Mouse (Mus musculus): ENCODE data around the gene Apoe. TPM values are rescaled to one million over a fixed set of nuclear protein-coding genes. Genes with fewer than 3 reads are reported as not detected.

The Apoe gene
- polyA plus RNA-seq, 1 experiment from 2014 or later, result 265 TPM

DNA sequence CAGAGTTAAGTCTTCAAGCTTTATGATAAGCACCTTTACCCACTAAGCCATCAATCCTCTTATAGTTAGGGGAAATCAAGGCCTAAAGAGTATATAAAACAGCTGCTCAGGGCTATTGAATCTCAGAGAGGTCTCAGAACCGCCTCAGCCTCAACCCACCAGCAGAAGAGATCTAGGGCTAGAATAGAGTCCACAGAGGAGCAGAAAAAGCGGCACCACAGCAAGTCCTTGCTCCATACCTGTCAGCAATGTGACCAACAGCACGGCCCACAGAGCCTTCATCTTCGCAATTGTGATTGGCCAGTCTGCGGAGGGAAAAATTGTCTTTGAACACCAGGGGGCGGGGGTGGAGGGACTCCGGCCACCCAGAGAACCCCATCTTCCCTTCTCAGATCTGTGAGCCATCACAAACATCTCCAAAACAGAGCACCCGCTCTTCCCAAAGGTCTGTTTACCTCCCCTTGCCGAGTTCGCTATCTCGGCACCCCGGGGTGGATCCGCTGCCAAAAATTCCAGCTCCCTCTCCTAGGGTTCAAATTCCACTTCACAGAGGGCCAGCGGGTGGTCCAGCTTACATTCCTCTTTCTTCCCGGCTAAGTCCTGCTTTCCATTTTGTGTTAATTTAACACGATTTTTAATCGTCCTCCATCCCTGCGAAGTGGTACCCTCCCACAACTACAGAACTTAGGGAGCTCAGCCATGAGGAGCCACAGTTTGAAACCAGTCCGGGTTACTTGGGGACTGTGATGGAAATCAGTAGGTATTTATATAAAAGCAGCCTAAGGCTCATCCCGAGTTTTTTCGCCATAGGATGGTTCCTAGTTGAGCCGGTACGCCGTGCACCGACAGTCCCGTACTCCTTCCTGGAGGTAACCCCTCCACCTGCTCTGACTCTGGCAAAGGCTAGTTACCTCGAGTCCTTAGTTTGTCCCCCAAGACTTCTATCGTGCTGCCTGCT is 760 bp downstream of the Apoe start:
- ATAC-seq (replicated peaks), result no peak
- H3K4me1 ChIP-seq, result peaks cover 16% of the 10 kb centered on the region
- H3K4me3 ChIP-seq, result peak overlapping the region; percentile 39
- H3K9ac ChIP-seq (replicated peaks), result peak overlapping the region; percentile 56
- H3K36me3 ChIP-seq, result peaks cover 11% of the 10 kb centered on the region; the same call in 1 of the 2 replicates
- H3K27me3 ChIP-seq, result no peaks in the 10 kb centered on the region
- H3K4me2 ChIP-seq (replicated peaks), result peak overlapping the region; percentile 58
- H3K27ac ChIP-seq (replicated peaks), result peak overlapping the region; percentile 21
- 3% methylated on average over 28 of the region's 28 CpGs for WGBS
- H3K9me3 ChIP-seq, result no peaks in the 10 kb centered on the region

DNA sequence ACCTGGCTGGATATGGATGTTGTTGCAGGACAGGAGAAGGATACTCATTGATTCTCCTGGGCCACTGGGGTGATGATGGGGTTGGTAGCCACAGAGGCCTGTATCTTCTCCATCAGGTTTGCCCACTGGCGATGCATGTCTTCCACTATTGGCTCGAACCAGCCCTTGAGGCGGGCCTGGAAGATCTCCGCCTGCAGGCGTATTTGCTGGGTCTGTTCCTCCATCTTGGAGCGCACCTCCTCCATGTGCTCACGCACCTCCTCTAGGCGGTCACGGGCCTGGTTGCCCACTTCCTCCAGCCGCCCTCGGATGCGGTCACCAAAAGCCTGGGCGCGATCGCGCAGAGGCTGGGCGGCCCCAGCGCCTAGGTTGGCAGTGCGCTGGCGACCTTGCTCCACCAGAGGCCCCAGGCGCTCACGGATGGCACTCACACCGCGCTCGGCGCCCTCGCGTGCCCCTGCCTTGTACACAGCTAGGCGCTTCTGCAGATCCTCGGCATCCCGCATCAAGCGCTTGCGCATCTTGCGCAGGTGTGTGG is 2.6 kb downstream of the Apoe start:
- WGBS, result 97% methylated on average over 34 of the region's 34 CpGs
- H3K4me3 ChIP-seq, result no peak overlapping the region
- H3K9me3 ChIP-seq, result no peaks in the 10 kb centered on the region
- no peaks in the 10 kb centered on the region for H3K27me3 ChIP-seq
- no peak overlapping the region for H3K4me2 ChIP-seq (replicated peaks)
- H3K9ac ChIP-seq (replicated peaks), result no peak overlapping the region
- H3K4me1 ChIP-seq, result peaks cover 16% of the 10 kb centered on the region
- ATAC-seq (replicated peaks), result no peak
- no peaks in the 10 kb centered on the region; the same call in 1 of the 2 replicates for H3K36me3 ChIP-seq
- no peak overlapping the region for H3K27ac ChIP-seq (replicated peaks)

DNA sequence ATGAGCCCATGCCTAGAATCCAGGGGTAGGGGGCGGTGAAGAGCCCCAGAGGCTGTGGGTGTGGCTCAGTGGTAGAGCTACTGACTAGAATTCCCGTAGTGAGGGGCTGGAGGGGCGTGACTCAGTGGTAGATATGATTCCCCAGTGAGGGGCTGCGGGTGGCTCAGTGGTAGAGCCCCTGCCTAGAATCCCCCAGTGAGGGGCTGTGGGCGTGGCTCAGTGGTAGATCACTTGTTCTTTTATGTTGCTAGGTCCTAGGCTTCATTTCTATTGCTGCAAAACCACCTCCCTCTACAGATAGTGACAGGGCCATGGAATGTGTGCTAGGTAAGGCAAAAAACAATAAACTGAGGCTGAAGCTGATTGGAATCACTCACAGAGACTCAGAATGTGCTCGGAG is 3.1 kb downstream of the Apoe start:
- H3K4me3 ChIP-seq, result no peak overlapping the region
- ATAC-seq (replicated peaks), result no peak
- H3K36me3 ChIP-seq, result no peaks in the 10 kb centered on the region; the same call in 1 of the 2 replicates
- H3K4me1 ChIP-seq, result peaks cover 16% of the 10 kb centered on the region
- WGBS, result 94% methylated on average over 6 of the region's 6 CpGs
- H3K27ac ChIP-seq (replicated peaks), result no peak overlapping the region
- no peak overlapping the region for H3K4me2 ChIP-seq (replicated peaks)
- no peaks in the 10 kb centered on the region for H3K9me3 ChIP-seq
- no peak overlapping the region for H3K9ac ChIP-seq (replicated peaks)
- no peaks in the 10 kb centered on the region for H3K27me3 ChIP-seq

DNA sequence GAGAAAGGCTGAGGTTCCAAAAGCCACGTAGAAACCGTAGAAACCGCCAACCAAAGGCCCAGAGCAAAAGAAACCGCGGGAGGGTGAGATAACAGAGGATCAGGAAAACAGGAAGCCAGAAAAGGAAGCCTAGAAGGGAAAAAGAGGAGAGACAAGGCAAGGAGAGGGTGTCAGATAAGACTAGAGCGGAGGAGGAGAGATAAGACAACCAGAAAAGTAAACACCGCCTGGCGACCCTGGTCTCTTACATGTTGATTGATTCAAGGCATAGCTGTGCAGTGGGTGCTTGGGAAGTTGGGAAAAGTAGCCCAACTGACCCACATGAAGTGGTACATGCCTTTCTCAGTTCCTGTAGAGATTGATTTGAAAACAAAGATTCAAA is 3.8 kb downstream of the Apoe start:
- Histone ChIP-seq H3K9me3 (no peaks in the 10 kb centered on the region), H3K27ac (replicated peaks) (no peak overlapping the region), H3K4me2 (replicated peaks) (no peak overlapping the region), H3K36me3 (no peaks in the 10 kb centered on the region; the same call in 1 of the 2 replicates), H3K4me1 (peaks cover 16% of the 10 kb centered on the region), H3K4me3 (no peak overlapping the region), H3K27me3 (no peaks in the 10 kb centered on the region), H3K9ac (replicated peaks) (no peak overlapping the region)
- ATAC-seq (replicated peaks), result no peak
- WGBS, result 74% methylated on average over 8 of the region's 8 CpGs

DNA sequence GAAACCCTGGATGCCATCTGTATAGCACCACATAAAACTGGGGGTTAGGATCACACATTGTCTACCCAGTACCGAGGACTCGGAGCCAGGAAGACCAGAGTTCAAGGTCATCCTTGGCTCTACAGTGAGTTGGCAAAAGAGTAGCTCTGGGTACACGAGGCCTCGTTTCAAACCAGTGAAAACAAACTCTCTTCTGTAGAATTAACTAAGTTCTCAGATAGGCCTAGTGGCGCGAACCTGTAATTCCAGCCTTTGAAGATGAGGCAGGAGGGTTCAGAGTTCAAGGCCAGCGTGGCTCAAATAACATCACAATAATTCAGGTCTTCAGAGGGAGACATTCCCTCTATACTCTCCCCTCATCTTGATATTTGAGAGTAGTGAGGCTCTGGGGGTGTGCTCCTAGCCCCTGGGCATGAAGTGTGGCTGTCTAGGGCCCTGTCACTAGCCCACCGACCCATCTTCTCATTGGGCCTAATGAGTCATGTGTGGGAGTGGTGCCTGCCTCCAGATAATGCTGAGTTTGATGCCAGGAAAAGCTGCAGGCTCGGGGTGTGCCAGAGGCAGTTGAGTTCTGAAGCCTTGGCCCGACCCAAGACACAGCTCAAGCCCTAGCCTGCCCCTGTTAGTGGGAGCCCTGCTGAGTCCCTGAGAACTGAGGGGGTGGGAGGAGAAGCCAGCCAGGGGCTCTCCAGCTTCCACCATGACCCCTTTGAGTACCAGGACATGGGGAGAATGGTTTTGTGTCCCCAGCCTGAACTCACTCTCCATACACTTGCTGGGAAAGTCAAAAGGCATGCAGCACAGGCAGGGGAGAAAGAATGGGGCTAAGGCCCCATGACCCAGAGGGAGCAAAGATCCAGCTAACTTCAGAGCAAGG is 4.4 kb downstream of the Apoe start:
- no peak overlapping the region for H3K4me3 ChIP-seq
- no peaks in the 10 kb centered on the region for H3K9me3 ChIP-seq
- H3K36me3 ChIP-seq, result no peaks in the 10 kb centered on the region; the same call in 1 of the 2 replicates
- H3K9ac ChIP-seq (replicated peaks), result no peak overlapping the region
- ATAC-seq (replicated peaks), result no peak
- 85% methylated on average over 10 of the region's 10 CpGs for whole genome bisulfite sequencing
- H3K4me2 ChIP-seq (replicated peaks), result no peak overlapping the region
- no peaks in the 10 kb centered on the region for H3K27me3 ChIP-seq
- no peak overlapping the region for H3K27ac ChIP-seq (replicated peaks)
- peaks cover 16% of the 10 kb centered on the region for H3K4me1 ChIP-seq

DNA sequence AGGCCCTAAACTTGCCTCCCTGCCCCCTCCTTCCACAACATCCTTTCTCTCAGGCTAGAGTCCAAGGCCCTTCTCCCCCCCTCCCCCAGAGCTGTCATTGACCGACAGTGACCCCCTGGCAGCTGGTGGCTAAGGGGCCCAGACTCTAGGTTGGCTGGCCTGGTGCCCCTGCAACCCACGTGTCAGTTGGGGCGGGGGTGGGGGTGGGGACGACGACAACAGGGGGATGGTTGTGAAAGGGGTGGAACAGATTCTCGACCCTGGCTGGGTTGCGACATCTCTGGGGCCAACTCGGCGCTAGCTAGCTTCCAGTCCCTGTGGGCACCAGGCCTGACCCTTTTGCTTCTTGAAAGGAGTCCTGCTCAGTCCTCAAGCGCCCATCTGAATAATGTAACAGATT is 5.6 kb downstream of the Apoe start:
- Histone ChIP-seq H3K4me3 (no peak overlapping the region), H3K4me1 (peaks cover 4% of the 10 kb centered on the region), H3K4me2 (replicated peaks) (no peak overlapping the region), H3K27me3 (no peaks in the 10 kb centered on the region), H3K36me3 (no peaks in the 10 kb centered on the region; the same call in 1 of the 2 replicates), H3K27ac (replicated peaks) (no peak overlapping the region), H3K9me3 (no peaks in the 10 kb centered on the region), H3K9ac (replicated peaks) (no peak overlapping the region)
- ATAC-seq (replicated peaks), result no peak
- WGBS, result 39% methylated on average over 10 of the region's 10 CpGs

DNA sequence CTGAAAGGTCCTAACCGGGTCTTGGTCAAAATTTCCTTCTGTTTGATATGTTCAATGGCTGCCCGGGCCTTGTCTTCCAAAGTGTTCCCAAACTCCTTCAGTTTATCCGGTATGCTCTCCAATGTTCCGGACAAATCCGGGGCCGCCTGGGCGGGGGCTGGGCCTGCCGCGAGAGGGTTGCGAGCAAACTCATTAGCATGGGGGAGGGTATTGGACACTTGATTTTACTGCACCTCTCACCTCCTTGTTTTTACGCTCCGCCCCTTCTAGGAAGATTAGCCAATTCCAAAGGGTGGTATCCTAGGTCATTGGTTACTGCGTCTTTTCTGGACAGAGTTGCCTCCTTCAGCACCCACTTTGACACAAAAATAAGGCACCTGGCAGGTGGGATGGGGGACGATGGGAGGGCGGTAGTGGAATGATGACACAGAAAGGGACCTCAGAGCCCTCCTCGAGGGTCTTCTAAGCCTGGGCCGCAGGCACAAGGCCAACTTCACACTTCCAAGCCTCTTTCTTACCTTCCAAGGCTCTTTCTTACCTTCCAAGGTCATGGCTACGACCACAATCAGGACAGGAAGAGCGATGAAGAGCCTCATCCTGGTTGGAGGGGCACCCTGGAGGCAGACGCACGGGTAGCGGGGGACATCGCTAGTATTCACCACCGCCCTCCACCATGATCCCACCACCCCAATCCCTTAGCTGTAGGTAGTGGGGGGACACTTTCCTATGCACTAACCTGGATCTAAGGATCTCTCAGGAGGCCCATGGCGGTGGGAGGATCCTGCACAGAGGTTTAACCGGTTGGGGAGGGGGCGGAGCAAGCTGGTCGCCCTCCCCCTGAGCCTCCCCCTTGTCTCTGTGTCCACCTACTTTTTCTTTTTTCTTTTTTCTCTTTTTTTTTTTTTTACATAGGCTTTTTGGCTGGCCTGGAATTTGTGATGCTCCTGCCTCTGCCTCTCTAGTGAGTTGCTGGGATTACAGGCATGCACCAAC is 6.8 kb downstream of the Apoe start, which contains the start of gene Apoc1:
TSS of gene Apoc1 (minus strand) at position 788 of the 993 bp plus-strand sequence.
- 52% methylated on average over 28 of the region's 28 CpGs for WGBS
- no peak within 1 kb of the TSS for H3K9ac ChIP-seq (replicated peaks)

DNA sequence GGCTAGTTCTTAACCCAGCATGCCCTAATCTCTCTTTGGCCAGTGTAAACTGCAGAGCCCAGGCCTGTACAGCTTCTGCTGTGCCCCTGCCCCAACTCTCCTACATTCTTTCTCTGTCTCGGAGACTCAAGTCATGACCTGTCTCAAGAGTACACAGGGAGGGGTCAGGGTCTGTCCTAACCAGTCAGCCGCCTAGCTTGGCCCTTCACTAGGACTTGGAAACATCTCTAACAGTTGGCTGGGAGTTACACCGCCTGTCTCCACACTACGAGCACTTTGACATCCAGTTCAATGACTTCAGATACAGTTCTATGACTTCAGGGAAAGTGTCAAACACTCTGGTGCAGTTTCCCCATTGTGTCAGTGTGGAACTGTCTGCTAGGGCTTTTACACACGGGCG is 7.6 kb downstream of the Apoe start:
- ATAC-seq (replicated peaks), result no peak

More for the DNA sequence above, 6.8 kb downstream of the Apoe start, which contains the start of gene Apoc1:
- Histone ChIP-seq H3K4me3 (no peak within 1 kb of the TSS), H3K4me2 (replicated peaks) (no peak within 1 kb of the TSS), H3K27me3 (no peaks in the 10 kb centered on the region), H3K36me3 (no peaks in the 10 kb centered on the region; the same call in 1 of the 2 replicates), H3K9me3 (no peaks in the 10 kb centered on the region), H3K4me1 (no peaks in the 10 kb centered on the region), H3K27ac (replicated peaks) (no peak within 1 kb of the TSS)
- no peak for ATAC-seq (replicated peaks)

DNA sequence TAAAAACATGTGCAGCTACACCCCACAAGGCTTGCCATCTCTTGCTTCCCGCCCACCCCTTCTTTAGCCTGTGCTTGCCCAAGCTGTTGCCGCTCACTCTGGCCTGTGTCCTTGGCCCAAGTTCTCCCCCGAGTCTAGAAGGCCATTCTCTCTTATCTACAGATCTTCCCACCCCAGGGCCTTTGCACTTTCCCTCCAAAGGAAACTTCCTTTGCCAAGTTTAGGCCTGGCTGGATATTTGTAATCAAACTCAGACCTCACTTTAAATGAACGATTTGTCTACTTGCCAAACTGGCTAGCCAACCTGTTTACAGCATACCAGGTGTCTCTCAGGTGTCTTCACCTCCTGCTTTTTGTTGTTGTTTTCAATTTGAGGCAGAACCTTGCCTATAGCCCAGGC is 8.1 kb downstream of the Apoe start:
- H3K27me3 ChIP-seq, result no peaks in the 10 kb centered on the region
- H3K36me3 ChIP-seq, result no peaks in the 10 kb centered on the region
- H3K9ac ChIP-seq (replicated peaks), result no peak overlapping the region
- no peak overlapping the region for H3K4me3 ChIP-seq
- no peak overlapping the region for H3K27ac ChIP-seq (replicated peaks)
- 86% methylated on average over 4 of the region's 4 CpGs for WGBS
- ATAC-seq (replicated peaks), result no peak
- no peaks in the 10 kb centered on the region for H3K9me3 ChIP-seq
- no peaks in the 10 kb centered on the region for H3K4me1 ChIP-seq
- H3K4me2 ChIP-seq (replicated peaks), result no peak overlapping the region

More for the DNA sequence above, 7.6 kb downstream of the Apoe start:
- Histone ChIP-seq H3K4me2 (replicated peaks) (no peak overlapping the region), H3K4me1 (no peaks in the 10 kb centered on the region), H3K9ac (replicated peaks) (no peak overlapping the region), H3K9me3 (no peaks in the 10 kb centered on the region), H3K36me3 (no peaks in the 10 kb centered on the region; the same call in 1 of the 2 replicates), H3K27ac (replicated peaks) (no peak overlapping the region), H3K4me3 (no peak overlapping the region), H3K27me3 (no peaks in the 10 kb centered on the region)
- 77% methylated on average over 6 of the region's 6 CpGs for WGBS

DNA sequence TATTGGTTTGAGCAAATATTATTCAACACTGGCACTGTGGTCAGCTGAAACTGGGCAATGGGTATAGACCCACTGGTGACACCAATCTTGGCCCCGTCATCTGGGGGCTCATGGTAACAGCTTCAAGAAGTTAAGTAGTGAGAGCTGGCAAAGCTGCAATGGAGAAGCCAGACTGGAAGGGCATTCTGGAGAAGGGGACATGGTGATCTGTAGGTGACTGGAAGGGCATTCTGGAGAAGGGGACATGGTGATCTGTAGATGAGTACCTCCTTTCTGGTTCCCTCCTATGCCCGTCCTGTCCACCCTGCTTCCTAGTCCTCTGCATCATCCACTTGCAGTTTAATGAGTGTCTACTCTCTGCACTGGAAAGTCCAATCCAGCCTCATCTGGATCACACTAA is 10.4 kb downstream of the Apoe start:
- no peaks in the 10 kb centered on the region for H3K9me3 ChIP-seq
- no peaks in the 10 kb centered on the region for H3K4me1 ChIP-seq
- no peak overlapping the region for H3K4me2 ChIP-seq (replicated peaks)
- no peaks in the 10 kb centered on the region for H3K27me3 ChIP-seq
- no peak overlapping the region for H3K27ac ChIP-seq (replicated peaks)
- H3K4me3 ChIP-seq, result no peak overlapping the region
- WGBS, result 98% methylated on average over 2 of the region's 2 CpGs
- H3K36me3 ChIP-seq, result no peaks in the 10 kb centered on the region
- no peak for ATAC-seq (replicated peaks)
- no peak overlapping the region for H3K9ac ChIP-seq (replicated peaks)

DNA sequence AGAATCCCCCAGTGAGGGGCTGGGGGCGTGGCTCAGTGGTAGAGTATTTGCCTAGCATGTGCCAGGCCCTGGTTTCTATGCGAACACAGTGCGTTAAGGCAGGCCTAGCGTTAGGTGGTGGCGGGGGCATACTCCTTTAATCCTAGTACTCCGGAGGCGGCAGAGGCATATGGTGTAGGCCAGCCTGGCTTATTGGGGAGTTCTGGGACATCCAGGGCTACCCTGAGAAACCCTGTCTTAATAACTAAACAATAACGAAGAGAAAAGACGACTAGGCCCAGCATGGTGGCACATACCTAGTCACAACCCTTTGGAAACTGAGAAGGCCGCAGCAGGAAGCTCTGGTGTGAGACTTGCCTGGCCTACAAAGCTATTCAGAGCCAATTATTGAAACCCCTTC is 10.9 kb downstream of the Apoe start:
- ATAC-seq (replicated peaks), result no peak

More for the DNA sequence above, 10.9 kb downstream of the Apoe start:
- Histone ChIP-seq H3K36me3 (no peaks in the 10 kb centered on the region), H3K4me2 (replicated peaks) (no peak overlapping the region), H3K27ac (replicated peaks) (no peak overlapping the region), H3K9me3 (no peaks in the 10 kb centered on the region), H3K9ac (replicated peaks) (no peak overlapping the region), H3K27me3 (no peaks in the 10 kb centered on the region), H3K4me3 (no peak overlapping the region), H3K4me1 (no peaks in the 10 kb centered on the region)
- 91% methylated on average over 10 of the region's 10 CpGs for WGBS
